Mouse (Mus musculus) fibroblast of lung, adult 2 months (primary cell): ENCODE data around the gene Dusp28.
A peak's percentile ranks its signal among the peaks of the same experiment; 100 is the strongest.

ENCODE experiments used
- DNase-seq: peaks from one replicate; pipeline ENCODE4 v3.0.0-alpha.2; 2011; ENCODE audit warnings: low read depth

Dusp28 gene

DNA sequence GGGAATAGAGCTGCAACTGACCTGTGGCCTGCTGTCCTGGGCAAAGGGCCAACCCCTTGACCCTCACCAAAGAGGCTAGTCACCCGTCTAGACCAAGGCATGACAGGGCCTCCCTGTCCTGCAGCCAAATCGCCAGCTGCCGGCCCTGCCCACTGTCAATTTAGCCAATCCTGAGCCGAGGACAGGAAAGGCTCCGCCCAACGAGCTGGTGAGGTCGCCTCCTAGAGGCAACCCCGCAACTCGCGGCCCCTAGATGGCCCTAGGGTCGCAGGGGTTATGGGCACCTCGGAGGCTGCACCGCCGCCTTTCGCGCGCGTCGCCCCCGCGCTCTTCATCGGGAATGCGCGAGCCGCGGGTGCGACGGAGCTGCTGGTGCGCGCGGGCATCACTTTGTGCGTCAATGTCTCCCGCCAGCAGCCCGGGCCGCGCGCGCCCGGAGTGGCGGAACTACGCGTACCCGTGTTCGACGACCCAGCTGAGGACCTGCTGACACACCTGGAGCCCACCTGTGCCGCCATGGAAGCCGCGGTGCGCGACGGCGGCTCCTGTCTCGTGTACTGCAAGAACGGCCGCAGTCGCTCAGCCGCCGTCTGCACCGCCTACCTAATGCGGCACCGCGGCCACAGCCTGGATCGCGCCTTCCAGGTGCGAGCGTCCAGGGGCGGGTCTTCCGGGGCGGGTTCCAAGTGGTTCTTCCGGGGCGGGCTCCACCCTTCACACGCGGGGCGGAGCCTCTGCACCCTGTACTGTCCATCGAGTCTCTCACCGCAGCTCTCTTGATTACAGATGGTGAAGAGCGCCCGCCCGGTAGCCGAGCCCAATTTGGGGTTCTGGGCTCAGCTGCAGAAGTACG lies at the start of gene Dusp28:
Gene Dusp28, plus strand, starts transcription at position 203 of the 853 bp plus-strand sequence.
- peak; percentile 86 for DNase-seq

DNA sequence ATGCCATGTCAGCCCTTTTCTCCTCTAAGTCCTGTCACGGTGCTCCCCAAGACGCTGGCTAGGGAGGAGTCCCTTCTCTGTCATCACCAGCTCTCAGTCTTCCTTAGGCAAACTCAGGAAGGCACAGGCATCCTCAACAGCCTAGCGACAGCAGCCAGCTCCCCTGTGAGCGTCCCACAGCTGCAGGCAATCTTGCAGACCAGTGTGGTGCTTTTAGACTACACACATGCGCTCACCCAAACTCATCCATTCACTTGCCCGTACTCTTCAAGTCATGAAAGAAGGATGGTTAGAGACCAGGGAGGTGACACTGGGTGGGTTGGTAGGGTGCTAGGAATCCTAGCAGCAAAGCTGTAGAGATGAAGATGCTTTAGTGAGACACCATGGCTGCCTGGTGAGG lies 45.3 kb upstream of the Dusp28 start:
- no peak for DNase-seq

DNA sequence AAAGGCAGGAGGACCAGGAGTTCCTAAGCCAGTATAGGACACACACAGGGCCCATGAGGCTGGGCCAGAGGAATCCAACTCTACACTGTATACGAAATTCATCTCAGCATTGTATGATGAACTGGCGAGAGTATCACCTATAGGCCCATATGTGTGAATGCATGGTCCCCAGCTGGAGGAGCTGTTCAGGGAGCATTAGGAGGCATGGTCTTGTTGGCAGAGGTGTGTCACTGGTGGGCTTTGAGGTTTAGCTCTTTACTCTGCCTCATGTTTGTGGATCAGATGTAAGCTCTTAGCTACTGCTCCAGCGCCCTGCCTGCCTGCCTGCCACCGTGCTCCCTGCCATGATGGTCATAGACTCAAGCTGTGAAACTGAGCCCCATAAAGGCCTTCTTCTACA lies 43.5 kb upstream of the Dusp28 start:
- no peak for DNase-seq

DNA sequence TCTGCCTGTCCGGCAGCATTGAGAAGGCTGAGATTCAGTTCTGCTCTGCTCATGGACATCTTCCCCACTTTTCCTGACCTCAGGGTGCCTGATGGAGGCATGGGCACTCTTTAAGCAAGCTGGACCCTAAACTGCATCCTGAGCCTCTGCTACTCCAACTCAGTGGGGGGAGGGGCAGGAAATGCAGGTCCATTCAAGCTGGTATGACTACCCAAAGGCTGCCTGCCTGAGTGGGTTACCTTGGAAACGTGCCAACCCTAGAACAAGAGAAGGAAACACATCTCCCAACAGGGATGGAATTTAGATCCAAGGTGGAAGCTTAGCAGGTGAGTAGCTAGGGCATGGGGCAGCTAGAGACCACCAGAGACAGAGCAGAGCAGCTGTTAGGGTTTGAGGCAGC lies 40.6 kb upstream of the Dusp28 start:
- DNase-seq = no peak

DNA sequence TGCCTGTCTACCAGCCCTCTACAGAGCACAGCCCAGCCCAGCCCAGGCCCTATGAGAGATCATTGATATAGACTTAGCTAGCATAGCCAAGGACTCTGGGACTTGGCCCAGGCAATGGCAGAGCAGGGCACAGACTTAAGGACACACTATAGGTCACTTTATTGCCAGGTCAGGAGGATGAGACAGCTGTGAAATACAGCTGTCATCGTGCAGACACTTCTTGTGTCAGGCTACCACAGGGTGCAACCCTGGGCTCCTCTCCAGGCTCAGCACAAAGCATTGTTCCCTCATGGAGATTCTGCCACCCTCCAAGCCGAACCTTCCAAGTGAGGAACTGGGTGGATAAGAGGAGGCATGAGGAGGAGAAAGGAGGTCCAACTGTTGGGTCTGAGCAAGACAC lies 36.8 kb upstream of the Dusp28 start:
- DNase-seq = no peak

DNA sequence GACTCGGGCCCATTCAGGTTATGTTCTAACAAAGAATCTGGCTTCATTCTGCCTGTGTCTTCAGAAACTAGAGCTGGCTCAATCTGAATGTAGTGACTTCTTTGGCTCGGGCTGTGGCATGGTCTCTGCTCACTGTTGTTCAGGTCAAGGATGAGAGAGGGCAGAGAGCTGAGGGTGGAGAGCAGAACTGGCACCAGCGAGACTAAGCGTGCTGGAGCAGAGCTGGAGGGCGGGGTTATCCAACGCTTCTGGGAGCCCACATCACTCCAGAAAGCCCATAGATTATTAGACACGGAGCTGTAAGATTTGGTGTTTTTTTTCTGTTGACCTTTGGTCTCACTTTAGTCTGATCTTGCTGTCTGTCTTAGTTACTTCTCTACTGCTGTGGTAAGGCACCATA lies 34.1 kb upstream of the Dusp28 start:
- DNase-seq = no peak

DNA sequence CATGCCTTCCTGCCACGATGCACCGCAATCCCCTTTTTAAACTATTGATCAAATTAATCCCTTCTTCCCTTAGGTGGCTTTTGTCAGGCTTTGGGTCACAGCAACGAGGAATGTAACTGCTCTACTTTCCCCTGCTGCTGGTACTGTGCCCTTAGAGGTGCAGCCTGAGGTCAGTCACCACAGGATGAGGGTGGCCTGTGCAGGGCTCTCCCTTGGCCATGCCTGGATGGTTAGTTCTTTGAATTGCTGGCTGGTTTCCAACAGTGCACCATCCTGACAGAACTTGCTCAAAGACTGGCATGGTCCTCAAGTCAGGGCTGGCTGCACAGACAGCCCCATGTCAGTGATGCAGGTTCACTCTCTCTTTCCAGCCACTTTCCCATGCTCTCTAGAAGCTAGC lies 32.8 kb upstream of the Dusp28 start:
- no peak for DNase-seq

DNA sequence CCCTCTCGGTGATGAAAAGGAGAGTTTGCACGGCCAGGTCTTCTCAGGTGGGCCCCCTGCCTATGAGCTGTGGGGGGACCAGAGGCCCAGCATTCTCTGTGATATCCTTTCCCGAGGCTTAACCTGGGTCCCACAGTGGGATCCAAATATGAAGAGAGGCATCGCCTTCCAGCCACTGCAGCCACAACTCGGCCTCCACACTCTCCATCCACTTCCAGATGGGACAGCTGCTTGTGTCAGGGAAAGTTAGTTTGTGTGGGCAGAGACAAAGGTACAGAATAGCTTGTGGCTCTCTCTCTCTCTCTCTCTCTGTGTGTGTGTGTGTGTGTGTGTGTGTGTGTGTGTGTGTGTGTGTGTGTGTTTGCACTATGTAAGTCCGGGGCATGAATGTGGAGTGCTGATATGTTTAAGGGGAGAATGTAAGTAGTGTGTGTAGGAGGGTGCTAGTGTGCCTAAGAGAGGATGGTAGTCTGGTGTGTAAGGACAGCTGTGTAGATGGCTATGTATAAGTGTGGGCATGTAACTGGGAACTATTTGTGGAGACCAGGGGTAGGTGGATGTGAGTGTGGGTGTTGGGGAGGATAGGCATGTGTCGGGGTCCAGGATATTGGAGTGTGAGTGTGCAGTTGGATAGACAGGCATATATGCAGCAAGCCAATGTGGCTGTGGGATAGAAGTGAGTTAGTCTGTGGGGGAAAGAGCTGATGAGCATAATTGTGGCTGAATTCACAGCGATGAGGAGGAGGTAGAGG lies 31.2 kb upstream of the Dusp28 start:
- no peak for DNase-seq

DNA sequence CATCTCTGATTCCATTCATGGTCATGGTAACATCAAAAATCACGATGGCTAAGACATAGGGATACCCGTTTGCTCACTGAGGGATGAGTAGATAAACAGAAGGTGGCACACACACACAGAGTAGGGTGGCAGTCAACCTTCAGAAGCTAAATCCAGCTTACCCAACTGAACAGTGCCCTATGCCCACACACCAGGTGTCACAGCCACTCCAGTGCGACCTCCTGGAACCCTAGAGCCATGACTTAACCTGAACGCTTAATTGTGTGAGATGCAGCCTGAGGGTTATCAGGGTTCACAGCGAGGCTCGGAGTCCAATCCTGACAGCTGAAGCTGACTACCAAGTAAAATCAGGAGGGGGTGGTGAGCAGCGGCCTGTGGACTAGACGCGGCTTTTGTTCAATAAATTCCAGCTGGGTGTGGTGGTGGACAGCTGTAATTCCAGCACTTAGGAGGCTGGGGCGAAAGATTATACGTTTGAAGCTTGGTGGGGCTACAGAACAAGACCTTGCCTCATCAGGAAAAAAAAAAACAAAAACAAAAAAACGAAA lies 29.3 kb upstream of the Dusp28 start:
- no peak for DNase-seq

DNA sequence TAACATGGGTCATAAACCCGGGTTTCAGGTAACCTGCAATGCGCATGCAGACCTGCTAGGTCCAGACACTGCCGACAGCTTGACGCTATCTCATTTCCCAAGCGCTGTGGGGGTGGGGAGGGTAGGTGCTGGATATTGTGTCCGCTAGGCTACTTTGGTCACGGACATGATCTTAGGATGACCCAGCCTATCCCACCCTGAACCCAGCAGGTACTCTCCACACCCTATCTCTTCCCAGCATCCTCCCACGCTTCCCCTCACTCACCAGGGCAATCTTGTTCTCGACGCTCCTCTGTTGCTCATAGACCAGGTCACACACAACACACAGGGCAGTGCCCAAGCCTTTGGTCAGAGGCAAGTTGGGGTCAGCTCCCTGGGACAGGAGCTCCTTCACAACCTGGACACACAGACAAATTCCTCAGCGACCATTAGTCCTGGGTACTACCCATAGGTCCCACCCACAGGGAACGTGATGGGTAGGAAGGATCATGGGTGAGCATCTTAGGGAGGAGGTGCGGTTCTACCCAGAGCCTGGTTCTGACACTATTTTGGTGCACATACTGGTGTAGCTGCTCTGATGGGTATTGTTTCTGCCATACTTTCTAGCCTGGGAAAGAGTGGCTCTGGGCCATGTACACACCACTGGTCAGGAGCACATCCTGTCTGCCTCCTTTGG lies 28.6 kb upstream of the Dusp28 start:
- no peak for DNase-seq

DNA sequence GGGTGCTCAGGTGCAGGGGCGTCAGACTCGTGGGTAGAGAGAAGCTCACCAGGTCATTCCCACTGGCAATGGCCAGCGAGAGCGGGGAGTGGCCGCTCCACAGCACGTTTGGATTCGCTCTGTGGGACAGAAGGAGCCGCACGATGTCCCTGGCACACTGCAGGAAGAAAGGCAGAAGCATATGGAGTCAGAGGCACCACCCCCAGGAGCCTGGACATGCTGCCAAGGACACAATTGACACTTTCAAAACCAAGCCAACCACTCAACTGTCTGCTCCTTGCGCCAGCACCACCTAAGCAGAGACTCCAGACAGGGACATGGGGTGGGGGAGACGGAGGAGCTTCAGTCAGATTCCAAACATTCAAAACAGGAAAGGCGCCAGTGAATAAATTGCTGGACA lies 27.5 kb upstream of the Dusp28 start:
- no peak for DNase-seq

DNA sequence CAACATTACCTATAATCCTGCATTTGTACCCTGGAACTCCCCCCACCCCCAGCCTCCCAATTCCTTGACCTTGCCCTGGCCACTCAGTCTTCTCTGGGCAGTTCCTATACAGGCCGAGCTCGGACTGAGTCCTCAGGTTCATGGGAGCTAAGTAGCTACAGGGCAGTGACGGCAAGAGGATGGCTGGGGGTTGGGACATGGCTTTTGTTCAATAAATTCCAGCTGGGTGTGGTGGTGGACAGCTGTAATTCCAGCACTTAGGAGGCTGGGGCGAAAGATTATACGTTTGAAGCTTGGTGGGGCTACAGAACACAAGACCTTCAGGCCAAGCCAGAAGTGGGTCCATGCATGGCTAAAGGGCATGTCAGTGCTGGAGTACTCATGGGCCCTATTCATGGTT lies 26.7 kb upstream of the Dusp28 start:
- DNase-seq = no peak

DNA sequence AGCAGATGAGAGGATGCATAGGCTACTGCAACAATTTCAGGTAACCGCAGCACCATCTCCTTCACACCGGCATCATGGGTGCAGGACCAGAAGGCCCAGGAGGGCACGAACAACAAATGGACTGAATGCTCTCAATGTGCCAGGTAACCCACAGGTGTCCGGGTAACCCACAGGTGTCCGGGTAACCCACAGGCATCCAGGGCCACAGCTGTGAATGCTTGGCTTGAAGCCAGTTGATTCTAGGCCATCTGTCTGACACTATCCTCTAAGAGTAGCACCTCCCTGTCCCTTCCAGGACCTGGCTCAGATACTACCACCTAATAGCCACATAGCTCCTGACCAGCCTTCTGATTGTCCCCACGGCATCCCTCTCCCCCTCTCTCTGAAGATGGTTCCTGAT lies 24.8 kb upstream of the Dusp28 start:
- DNase-seq = no peak

DNA sequence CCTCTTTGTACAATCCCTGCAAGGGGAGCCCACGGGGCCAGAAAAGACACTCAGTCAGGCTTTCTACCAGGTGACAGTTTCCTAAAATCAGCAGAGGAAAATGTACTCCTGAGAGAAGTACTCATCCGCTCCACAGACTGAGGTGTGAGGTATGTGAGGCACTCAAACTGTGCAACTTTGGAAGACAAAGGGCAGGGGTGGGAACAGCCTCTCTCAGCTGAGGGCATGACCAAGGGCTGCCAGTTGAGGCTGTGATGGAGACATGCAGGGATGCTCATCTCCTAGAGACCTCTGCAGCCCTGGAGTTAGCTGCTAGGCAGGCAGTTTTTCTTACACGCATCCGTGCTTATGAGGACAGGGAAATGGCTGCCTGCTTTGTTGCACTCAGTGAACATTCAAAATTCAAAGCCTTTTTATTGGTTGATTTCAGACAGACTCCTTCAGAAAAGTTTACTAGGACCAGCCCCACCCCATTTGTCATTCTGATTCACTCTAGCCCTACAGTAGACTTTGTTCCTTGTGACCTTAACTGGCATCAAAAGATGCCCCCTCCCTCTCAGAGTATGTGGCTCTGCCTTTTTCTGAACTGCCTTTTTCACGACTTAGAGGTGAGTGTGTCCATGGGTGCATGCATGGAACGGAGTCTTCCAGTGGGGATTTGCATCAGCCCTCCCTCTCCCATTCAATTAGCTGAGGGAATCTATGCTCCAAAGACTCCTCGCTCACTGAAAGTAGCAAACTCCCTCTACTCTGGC lies 17.7 kb upstream of the Dusp28 start:
- no peak for DNase-seq

DNA sequence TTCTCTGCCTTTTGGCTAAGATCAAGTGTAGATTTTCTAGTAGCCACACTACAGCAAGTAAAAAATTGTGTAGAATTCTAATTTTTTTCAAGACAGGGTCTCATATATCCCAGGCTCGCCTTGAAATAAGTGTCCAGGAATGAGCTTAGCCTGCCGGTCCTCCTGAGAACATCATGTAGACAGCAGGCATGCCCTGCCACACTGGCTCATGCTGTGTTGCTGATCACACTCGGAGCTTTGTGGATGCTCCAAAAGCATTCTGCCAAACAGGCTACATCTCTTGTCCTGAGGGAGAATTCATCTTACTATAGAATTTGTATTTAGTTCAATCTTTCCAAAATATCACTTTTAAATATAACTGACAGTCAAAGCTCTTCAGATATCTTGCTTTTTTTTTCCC lies 14.0 kb upstream of the Dusp28 start:
- DNase-seq = no peak

DNA sequence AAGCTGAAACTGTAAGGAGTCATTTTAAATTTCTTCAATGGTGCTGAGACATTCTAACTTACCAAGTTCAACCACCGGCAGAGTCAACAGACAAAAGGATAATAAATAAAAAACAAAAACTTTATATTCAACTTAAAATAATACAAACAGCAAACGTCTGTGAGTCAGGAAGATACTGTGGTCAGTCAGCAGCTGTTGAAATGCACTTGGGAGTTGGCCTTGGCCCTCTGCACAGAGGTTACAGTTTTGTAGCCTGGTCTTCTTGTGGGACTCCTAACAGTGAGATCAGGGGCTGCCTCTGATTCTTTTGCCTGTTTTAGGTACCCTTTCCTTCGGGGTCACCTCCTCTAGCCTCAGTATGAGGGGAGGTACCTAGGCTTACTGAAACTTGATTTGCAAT lies 12.9 kb upstream of the Dusp28 start:
- no peak for DNase-seq

DNA sequence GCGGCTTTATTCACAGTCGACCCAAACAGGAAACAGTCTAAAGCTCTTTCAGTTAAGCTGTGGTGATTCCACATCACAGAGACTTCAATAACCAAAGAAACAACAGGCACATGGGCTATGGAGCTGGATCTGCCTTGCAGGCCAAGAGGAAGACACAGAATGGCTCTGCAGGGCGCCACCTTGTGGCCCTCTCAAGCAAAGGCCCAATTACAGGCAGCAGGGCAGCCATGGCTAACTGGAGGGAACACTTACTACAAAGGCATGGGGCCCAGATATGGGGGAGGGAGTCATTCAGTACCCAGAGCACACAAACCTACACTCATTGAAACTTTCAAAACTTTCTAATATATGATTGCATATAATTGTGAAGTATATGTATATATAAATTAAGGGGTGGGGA lies 11.7 kb upstream of the Dusp28 start:
- peak; percentile 44 for DNase-seq

DNA sequence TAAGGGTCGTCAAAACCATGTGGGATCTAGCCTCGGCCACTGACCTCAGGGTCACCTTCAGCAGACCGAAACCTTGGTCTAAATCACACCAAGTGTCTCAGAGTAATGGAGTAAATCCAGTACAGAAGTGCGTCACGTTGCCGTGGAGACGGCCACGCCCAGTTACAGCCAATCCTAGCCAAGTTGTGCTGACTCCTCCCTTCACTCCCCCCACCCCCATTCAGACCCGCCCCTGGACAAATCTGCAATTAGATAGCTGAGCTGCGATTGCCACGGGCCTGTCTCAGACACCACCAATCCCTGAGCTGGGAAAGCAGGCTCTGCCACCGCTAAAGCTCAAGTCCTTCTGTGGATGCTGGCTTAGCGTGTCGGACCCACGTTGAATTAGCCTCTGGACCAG lies 4.0 kb upstream of the Dusp28 start, which contains the start of gene Ankmy1:
Gene Ankmy1, minus strand, starts transcription at position 121 of the 400 bp plus-strand sequence.
- no peak for DNase-seq

DNA sequence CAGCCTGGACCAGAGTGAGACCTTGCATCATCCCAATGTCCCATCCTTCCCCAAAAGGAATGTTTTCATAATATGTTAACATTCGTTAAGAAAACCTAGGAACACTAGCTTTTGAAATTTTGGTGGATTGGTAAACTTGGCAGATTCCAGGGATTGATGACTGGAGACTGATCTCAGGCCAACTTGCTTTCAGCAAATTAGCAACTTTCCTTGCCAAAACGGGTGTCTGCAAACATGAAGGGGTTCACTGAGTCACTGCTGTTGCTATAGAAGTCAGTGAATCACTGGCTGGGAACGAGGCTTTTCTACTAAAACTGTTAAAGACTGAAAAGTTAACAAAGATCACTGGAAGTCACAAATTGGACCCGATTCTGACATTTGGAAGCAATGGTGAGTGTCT lies 3.2 kb upstream of the Dusp28 start:
- peak; percentile 95 for DNase-seq

DNA sequence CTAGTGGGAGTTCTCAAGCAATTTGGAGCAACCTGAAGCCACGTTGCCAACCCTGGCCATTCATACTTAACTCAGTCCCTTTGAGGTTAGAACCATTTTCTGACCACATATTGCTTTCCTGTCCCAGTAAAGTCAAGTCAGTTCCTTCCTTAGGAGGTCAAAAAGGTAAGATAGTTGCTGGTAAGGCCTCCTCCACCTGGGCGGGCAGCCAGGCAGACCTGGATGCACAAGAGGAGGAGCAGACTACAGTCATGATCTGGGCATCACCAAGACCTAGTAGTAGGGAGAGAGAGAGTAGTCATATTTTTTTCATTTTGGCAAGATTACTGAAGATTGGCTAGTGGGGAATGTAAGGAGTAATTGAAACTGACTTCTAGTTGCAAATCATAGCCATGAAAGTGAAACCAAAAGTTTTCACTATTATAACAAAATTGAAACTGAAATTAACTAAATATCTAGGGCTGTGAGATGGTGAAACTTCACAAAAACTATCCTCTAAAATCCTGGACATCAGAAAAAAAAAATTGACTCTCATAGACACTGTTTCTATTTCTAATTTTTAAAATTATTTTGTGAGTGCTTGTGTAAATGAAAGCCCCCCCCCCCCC lies 974 bp upstream of the Dusp28 start:
- DNase-seq = no peak

DNA sequence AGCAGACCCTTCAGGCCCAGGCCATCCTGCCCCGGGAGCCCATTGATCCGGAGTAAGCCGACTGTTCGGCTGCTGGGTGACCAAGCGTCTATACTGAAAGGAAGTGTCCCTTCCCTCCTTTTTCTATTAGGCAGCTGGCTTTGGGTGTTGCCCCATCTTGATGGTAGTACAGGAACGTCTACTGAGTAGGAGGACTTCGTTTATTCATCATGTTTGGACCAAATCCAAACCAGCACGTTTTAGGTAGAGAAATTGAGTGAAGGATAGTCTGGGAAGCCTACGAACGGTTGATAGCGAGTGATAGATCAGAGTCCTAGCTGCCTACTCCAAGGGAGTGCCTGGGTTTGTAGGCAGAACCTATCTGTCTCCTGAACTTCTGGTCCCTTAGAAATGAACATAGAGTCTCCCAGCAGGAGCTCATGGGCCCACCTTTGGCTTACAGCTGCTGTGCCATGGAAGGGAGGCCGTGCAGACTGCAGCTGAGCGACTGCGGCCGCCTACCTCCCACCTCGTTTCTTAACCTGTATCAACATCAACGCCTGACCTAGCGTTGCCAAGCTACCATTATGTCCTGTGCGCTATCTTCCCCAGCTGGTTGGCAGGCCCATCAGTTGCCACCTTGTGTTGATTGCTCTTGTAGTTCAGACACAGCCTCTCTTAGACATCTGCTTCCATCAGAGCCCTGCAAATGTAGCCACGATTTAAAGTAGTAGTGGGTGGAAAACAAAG lies 1.0 kb downstream of the Dusp28 start:
- no peak for DNase-seq
